Mouse (Mus musculus): Measurements from ENCODE around the gene Mrpl43. TPM values are rescaled to one million over a fixed set of nuclear protein-coding genes. Genes with fewer than 3 reads are reported as not detected.

Gene Mrpl43
- polyA plus RNA-seq, 1 experiment from 2014 or later, result 65.5 TPM

DNA sequence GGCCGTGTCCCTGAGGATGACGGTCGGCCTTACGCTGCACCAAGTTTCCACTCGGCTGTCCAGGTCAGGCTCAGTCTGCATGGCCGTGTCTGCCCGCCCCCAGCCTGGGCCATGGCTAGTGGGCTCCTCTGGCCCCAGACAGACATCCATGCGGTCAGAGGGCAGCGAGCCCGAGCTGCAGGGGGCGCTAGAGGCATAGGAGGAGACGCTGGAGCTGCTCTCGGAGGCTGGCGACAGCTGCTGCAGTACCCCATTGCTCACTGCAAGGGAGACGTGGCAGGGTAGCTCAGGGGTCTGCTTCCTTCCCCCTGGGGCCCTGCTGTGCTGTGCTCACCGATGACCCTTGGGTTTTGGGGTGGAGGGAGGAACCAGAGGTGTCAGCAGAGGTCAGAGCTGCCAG is 30.6 kb upstream of the Mrpl43 start:
- Histone ChIP-seq H3K4me2 (ENCODE audit: low read length) (no peak overlapping the region), H3K9me3 (ENCODE audit: control insufficient read depth, low read length) (no peaks in the 10 kb centered on the region), H3K4me3 (ENCODE audit: control insufficient read depth in 1 of 2, insufficient read depth in 1 of 2, low read depth in 1 of 2, low read length in 2 of 2) (no peak overlapping the region), H3K27ac (replicated peaks in 1 of 2; ENCODE audit: control insufficient read depth in 1 of 2, insufficient read depth in 1 of 2, low read depth in 2 of 2, low read length in 2 of 2) (no peak overlapping the region), H3K9ac (ENCODE audit: low read length) (no peak overlapping the region), H3K4me1 (ENCODE audit: control insufficient read depth in 2 of 2, insufficient read depth in 2 of 2, low read length in 2 of 2) (peaks cover 5 to 13% of the 10 kb centered on the region in 2 experiments; a peak in 2 of 4 replicates), H3K27me3 (ENCODE audit: control insufficient read depth, insufficient read depth, low read length) (peaks cover 14% of the 10 kb centered on the region), H3K36me3 (ENCODE audit: control insufficient read depth, insufficient read depth, low read length) (no peaks in the 10 kb centered on the region)
- WGBS, result 29% methylated on average over 16 of the region's 16 CpGs
- no peak for ATAC-seq (ENCODE audit: insufficient number of reproducible peaks, insufficient read depth, low FRiP score, low read depth)

GRCm38 (mm10) chr19:45032570-45033332 is 26.5 kb upstream of the Mrpl43 start:
- H3K27me3 ChIP-seq (ENCODE audit: control insufficient read depth, insufficient read depth, low read length), result no peaks in the 10 kb centered on the region
- H3K27ac ChIP-seq (replicated peaks in 1 of 2; ENCODE audit: control insufficient read depth in 1 of 2, insufficient read depth in 1 of 2, low read depth in 2 of 2, low read length in 2 of 2), result 0 out of 4 replicates have a peak overlapping the region, but pooled peaks of 1 of the 2 experiments have one; percentile 4
- peaks cover 13 to 31% of the 10 kb centered on the region in 2 experiments for H3K4me1 ChIP-seq (ENCODE audit: control insufficient read depth in 2 of 2, insufficient read depth in 2 of 2, low read length in 2 of 2)
- H3K4me3 ChIP-seq (ENCODE audit: control insufficient read depth in 1 of 2, insufficient read depth in 1 of 2, low read depth in 1 of 2, low read length in 2 of 2), result no peak overlapping the region
- H3K4me2 ChIP-seq (ENCODE audit: low read length), result no peak overlapping the region
- no peak overlapping the region for H3K9ac ChIP-seq (ENCODE audit: low read length)
- ATAC-seq (ENCODE audit: insufficient number of reproducible peaks, insufficient read depth, low FRiP score, low read depth), result no peak
- no peaks in the 10 kb centered on the region for H3K9me3 ChIP-seq (ENCODE audit: control insufficient read depth, low read length)
- H3K36me3 ChIP-seq (ENCODE audit: control insufficient read depth, insufficient read depth, low read length), result peaks cover 13% of the 10 kb centered on the region
- WGBS, result 49% methylated on average over 17 of the region's 17 CpGs

DNA sequence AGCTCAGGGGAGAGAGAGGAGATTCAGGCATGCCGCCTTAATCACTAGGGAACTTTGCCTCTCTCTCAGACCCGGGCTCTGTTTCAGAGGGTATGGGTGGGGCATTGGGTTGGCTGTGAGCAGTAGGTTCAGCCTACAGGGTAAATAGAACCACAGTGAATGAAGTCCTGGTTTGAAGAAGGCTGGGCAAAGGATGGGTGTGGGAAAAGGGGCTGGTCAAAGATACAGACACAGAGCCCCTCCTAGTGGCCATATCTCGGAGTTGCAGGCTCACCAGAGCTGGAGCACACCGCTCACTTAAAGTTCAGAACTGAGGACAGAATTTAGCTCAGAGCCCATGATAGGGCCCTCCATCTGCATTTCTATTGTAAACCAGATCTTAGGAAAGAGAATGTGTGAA is 25.5 kb upstream of the Mrpl43 start:
- no peaks in the 10 kb centered on the region for H3K27me3 ChIP-seq (ENCODE audit: control insufficient read depth, insufficient read depth, low read length)
- no peak overlapping the region for H3K4me2 ChIP-seq (ENCODE audit: low read length)
- H3K4me1 ChIP-seq (ENCODE audit: control insufficient read depth in 2 of 2, insufficient read depth in 2 of 2, low read length in 2 of 2), result peaks cover 13 to 31% of the 10 kb centered on the region in 2 experiments
- H3K9me3 ChIP-seq (ENCODE audit: control insufficient read depth, low read length), result no peaks in the 10 kb centered on the region
- H3K4me3 ChIP-seq (ENCODE audit: control insufficient read depth in 1 of 2, insufficient read depth in 1 of 2, low read depth in 1 of 2, low read length in 2 of 2), result no peak overlapping the region
- peaks cover 23% of the 10 kb centered on the region for H3K36me3 ChIP-seq (ENCODE audit: control insufficient read depth, insufficient read depth, low read length)
- H3K27ac ChIP-seq (replicated peaks in 1 of 2; ENCODE audit: control insufficient read depth in 1 of 2, insufficient read depth in 1 of 2, low read depth in 2 of 2, low read length in 2 of 2), result no peak overlapping the region
- H3K9ac ChIP-seq (ENCODE audit: low read length), result no peak overlapping the region
- ATAC-seq (ENCODE audit: insufficient number of reproducible peaks, insufficient read depth, low FRiP score, low read depth), result no peak
- WGBS, result 21% methylated on average over 4 of the region's 4 CpGs

DNA sequence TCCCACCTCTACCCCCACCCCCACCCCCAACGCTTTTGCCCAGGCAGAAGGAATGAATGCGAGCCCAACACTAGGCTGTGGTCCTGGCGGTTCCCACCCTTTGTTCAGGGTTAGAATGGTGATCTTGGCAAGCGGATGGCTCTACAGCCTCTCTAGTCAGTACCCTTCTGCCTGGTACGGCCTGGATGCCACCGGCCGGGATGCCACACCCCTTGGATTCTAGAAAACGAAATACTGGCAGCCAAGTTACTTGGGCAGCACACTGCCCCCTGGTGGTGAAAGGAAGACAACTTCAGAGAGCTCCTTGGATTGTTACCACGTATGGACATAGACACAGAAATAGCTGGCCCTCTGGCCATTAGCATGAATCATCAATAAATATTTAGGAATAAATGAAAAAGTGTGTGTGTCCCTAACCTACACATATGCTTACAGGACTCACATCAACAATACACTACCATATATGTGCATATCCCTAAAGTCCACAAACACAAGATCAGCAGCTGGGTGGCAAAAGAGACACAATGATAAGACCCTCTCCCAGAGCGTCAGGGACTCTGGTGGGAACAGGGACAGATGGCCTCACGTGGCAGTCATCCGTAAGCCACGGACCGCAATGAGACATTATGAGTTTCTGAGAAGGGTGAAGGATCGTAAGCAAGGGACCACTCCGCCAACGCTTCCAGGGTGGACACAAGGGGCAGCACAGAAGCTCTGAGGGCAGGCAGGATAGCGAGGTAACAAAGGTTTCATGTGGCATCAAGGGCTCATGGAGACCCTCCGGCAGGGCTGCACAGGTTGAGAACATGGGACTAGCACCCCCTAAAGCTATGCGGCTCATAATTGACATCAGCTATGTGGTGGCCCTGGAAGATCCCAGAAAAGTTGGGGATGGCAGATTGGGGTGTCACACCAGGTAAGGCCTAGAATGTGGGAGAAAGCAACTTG is 24.8 kb upstream of the Mrpl43 start:
- peaks cover 13 to 31% of the 10 kb centered on the region in 2 experiments for H3K4me1 ChIP-seq (ENCODE audit: control insufficient read depth in 2 of 2, insufficient read depth in 2 of 2, low read length in 2 of 2)
- 37% methylated on average over 20 of the region's 20 CpGs for WGBS
- peaks cover 30% of the 10 kb centered on the region for H3K36me3 ChIP-seq (ENCODE audit: control insufficient read depth, insufficient read depth, low read length)
- peak overlapping the region; percentile 17 to 29; a peak in 3 of 4 replicates for H3K4me3 ChIP-seq (ENCODE audit: control insufficient read depth in 1 of 2, insufficient read depth in 1 of 2, low read depth in 1 of 2, low read length in 2 of 2)
- peak overlapping the region; percentile 63 for H3K4me2 ChIP-seq (ENCODE audit: low read length)
- peak overlapping the region; percentile 8; the same call in 1 of the 2 replicates for H3K9ac ChIP-seq (ENCODE audit: low read length)
- no peaks in the 10 kb centered on the region for H3K9me3 ChIP-seq (ENCODE audit: control insufficient read depth, low read length)
- H3K27ac ChIP-seq (replicated peaks in 1 of 2; ENCODE audit: control insufficient read depth in 1 of 2, insufficient read depth in 1 of 2, low read depth in 2 of 2, low read length in 2 of 2), result peak overlapping the region in 1 of 2 experiments; percentile 35; a peak in 1 of 4 replicates
- no peak for ATAC-seq (ENCODE audit: insufficient number of reproducible peaks, insufficient read depth, low FRiP score, low read depth)
- H3K27me3 ChIP-seq (ENCODE audit: control insufficient read depth, insufficient read depth, low read length), result no peaks in the 10 kb centered on the region

DNA sequence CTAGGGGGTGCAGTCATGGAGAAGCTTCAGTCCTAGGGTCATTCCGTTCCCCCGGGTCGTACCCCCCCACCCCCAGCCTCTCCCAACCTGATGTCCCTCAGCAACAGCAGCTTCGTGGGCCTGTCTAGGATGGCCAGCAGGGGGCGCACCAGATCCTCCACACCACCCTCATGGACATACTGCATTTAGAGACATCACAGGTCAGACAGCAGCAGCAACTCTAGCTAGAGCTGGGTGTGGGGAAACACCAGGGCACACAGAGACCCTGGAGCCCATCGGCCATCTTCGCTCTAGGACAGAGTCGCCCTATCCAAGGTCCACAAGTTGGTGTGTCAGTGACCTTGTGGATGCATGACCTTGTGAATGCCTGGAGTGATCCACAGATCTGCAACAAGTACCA is 23.9 kb upstream of the Mrpl43 start:
- 31% methylated on average over 8 of the region's 8 CpGs for WGBS
- H3K4me2 ChIP-seq (ENCODE audit: low read length), result peak overlapping the region; percentile 63
- no peak overlapping the region for H3K9ac ChIP-seq (ENCODE audit: low read length)
- H3K36me3 ChIP-seq (ENCODE audit: control insufficient read depth, insufficient read depth, low read length), result peaks cover 39% of the 10 kb centered on the region
- 0 out of 2 replicates have a peak, but pooled peaks have one; percentile 14 for ATAC-seq (ENCODE audit: insufficient number of reproducible peaks, insufficient read depth, low FRiP score, low read depth)
- no peak overlapping the region for H3K4me3 ChIP-seq (ENCODE audit: control insufficient read depth in 1 of 2, insufficient read depth in 1 of 2, low read depth in 1 of 2, low read length in 2 of 2)
- H3K27me3 ChIP-seq (ENCODE audit: control insufficient read depth, insufficient read depth, low read length), result no peaks in the 10 kb centered on the region
- H3K9me3 ChIP-seq (ENCODE audit: control insufficient read depth, low read length), result no peaks in the 10 kb centered on the region
- H3K4me1 ChIP-seq (ENCODE audit: control insufficient read depth in 2 of 2, insufficient read depth in 2 of 2, low read length in 2 of 2), result peaks cover 13 to 31% of the 10 kb centered on the region in 2 experiments
- H3K27ac ChIP-seq (replicated peaks in 1 of 2; ENCODE audit: control insufficient read depth in 1 of 2, insufficient read depth in 1 of 2, low read depth in 2 of 2, low read length in 2 of 2), result peak overlapping the region in 1 of 2 experiments; percentile 35; a peak in 1 of 4 replicates

- 53% methylated on average over 9 of the region's 9 CpGs for WGBS
- Histone ChIP-seq H3K36me3 (ENCODE audit: control insufficient read depth, insufficient read depth, low read length) (peaks cover 45% of the 10 kb centered on the region), H3K4me2 (ENCODE audit: low read length) (no peak overlapping the region), H3K9ac (ENCODE audit: low read length) (no peak overlapping the region), H3K4me3 (ENCODE audit: control insufficient read depth in 1 of 2, insufficient read depth in 1 of 2, low read depth in 1 of 2, low read length in 2 of 2) (no peak overlapping the region), H3K4me1 (ENCODE audit: control insufficient read depth in 2 of 2, insufficient read depth in 2 of 2, low read length in 2 of 2) (peaks cover 13 to 31% of the 10 kb centered on the region in 2 experiments), H3K27me3 (ENCODE audit: control insufficient read depth, insufficient read depth, low read length) (no peaks in the 10 kb centered on the region), H3K27ac (replicated peaks in 1 of 2; ENCODE audit: control insufficient read depth in 1 of 2, insufficient read depth in 1 of 2, low read depth in 2 of 2, low read length in 2 of 2) (no peak overlapping the region), H3K9me3 (ENCODE audit: control insufficient read depth, low read length) (no peaks in the 10 kb centered on the region)
- no peak for ATAC-seq (ENCODE audit: insufficient number of reproducible peaks, insufficient read depth, low FRiP score, low read depth)
These were observed 23.3 kb upstream of the Mrpl43 start for GRCm38 (mm10) chr19:45029571-45029970.

DNA sequence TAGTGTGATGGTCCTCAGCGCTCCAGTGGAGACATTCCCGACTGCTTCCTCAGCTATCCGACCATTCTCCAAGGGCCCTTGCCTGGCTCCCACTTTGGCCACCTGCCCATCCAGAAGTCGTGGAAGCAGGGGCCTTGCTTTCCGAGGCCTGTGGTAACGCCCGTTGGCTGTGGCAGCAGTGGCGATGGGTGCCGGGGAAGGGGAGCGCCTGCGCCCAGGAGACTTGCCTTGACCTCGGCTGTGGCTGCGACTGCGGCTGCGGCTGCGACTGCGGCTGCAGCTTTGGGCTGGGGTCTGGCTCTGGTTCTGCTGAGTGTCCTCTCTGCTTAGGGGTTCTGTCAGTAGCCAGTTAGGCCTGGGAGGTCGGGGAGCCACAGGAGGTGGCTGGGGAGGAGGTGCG is 22.5 kb upstream of the Mrpl43 start:
- 57% methylated on average over 19 of the region's 19 CpGs for WGBS
- Histone ChIP-seq H3K4me3 (ENCODE audit: control insufficient read depth in 1 of 2, insufficient read depth in 1 of 2, low read depth in 1 of 2, low read length in 2 of 2) (no peak overlapping the region), H3K9ac (ENCODE audit: low read length) (no peak overlapping the region), H3K27me3 (ENCODE audit: control insufficient read depth, insufficient read depth, low read length) (no peaks in the 10 kb centered on the region), H3K9me3 (ENCODE audit: control insufficient read depth, low read length) (no peaks in the 10 kb centered on the region), H3K4me2 (ENCODE audit: low read length) (no peak overlapping the region), H3K4me1 (ENCODE audit: control insufficient read depth in 2 of 2, insufficient read depth in 2 of 2, low read length in 2 of 2) (peaks cover 13 to 31% of the 10 kb centered on the region in 2 experiments), H3K36me3 (ENCODE audit: control insufficient read depth, insufficient read depth, low read length) (peaks cover 52% of the 10 kb centered on the region), H3K27ac (replicated peaks in 1 of 2; ENCODE audit: control insufficient read depth in 1 of 2, insufficient read depth in 1 of 2, low read depth in 2 of 2, low read length in 2 of 2) (no peak overlapping the region)
- ATAC-seq (ENCODE audit: insufficient number of reproducible peaks, insufficient read depth, low FRiP score, low read depth), result no peak
